Mouse (Mus musculus) olfactory bulb, adult 2 months (tissue): ENCODE measurements around the gene Ctbp1.

Experiments
- CTCF ChIP-seq: fragments of 200-500 bp; IDR thresholded peaks from 2 replicates; pipeline ENCODE4 v1.5.1; 2012; ENCODE audit warnings: low read depth, mild to moderate bottlenecking, low read length, moderate library complexity; ENCODE audit not compliant: insufficient read depth
- POLR2A ChIP-seq: fragments of 200-500 bp; IDR thresholded peaks from 2 replicates; pipeline ENCODE4 v1.6.1; 2012; ENCODE audit warnings: mild to moderate bottlenecking, low read depth, low read length, moderate library complexity; ENCODE audit not compliant: insufficient read depth

GRCm38 (mm10) chr5:33210515-33210914 lies 64.3 kb downstream of the Ctbp1 start:
- no peak for TF ChIP-seq CTCF
- TF ChIP-seq POLR2A = no peak
